Mouse (Mus musculus) intestine, embryonic 16.5 days (tissue): Measurements from ENCODE around the gene Golt1b. TPM values are rescaled to one million over a fixed set of nuclear protein-coding genes. Genes with fewer than 3 reads are reported as not detected.

Experiments used
- polyA plus RNA-seq: library from polyadenylated mRNA; unstranded; fragments of >200 nt; fragmentation: Nextera tagmentation; extraction: Ambion mirVana; gene quantifications from 2 replicates; pipeline ENCODE4 v1.2.1, GENCODE M21; 2015

The Golt1b gene
- polyA plus RNA-seq, 1 experiment from 2014 or later, result 59.3 TPM

Other genes starting within 250 kb of the Golt1b start
- not detected in 2 replicates for gene Slco1a6, start 178.7 kb upstream of the Golt1b start, polyA plus RNA-seq
- gene Iapp, start 88.8 kb upstream of the Golt1b start, polyA plus RNA-seq, result 35.9 and 42.4 TPM in 2 replicates
- 0.06 TPM in 1 of 2 replicates, not detected in the other for gene Slco1a5, start 64.2 kb upstream of the Golt1b start, polyA plus RNA-seq
- gene Pyroxd1, start 41.6 kb upstream of the Golt1b start, polyA plus RNA-seq, result 13.2 and 13.4 TPM in 2 replicates
- 16.6 and 18.0 TPM in 2 replicates for gene Recql, start 134 bp upstream of the Golt1b start, polyA plus RNA-seq
- 0.18 and 0.40 TPM in 2 replicates for gene Spx, start 26.2 kb downstream of the Golt1b start, polyA plus RNA-seq
- gene Gys2, start 85.9 kb downstream of the Golt1b start, polyA plus RNA-seq, result 0.69 and 1.7 TPM in 2 replicates
- 80.5 and 93.6 TPM in 2 replicates for gene Ldhb, start 120.7 kb downstream of the Golt1b start, polyA plus RNA-seq
- gene Kcnj8, start 184.4 kb downstream of the Golt1b start, polyA plus RNA-seq, result 30.1 and 35.7 TPM in 2 replicates